Mouse (Mus musculus): ENCODE measurements around the gene Mgst3.

GRCm38 (mm10) chr1:167357387-167357786 is 36.3 kb downstream of the Mgst3 start:
- TF ChIP-seq CTCF (IDR thresholded peaks at IDR 0.05; ENCODE audit: extremely low read depth, insufficient read length, insufficient replicate concordance, low read depth, low read length) (no peak), POLR2A (IDR thresholded peaks at IDR 0.05; ENCODE audit: low read depth, low read length) (no peak)
